Mouse (Mus musculus): ENCODE measurements around the gene Rimbp2. TPM values are rescaled to one million over a fixed set of nuclear protein-coding genes. Genes with fewer than 3 reads are reported as not detected.

Rimbp2 gene
- polyA plus RNA-seq, 1 experiment from 2014 or later = not detected

- no peak for ATAC-seq (replicated peaks; ENCODE audit: low FRiP score, low read depth)
- Histone ChIP-seq H3K4me3 (replicated peaks; ENCODE audit: low read depth, low read length) (no peak overlapping the region), H3K36me3 (ENCODE audit: insufficient read depth, low read length) (no peaks in the 10 kb centered on the region), H3K9me3 (replicated peaks; ENCODE audit: low read length) (no peaks in the 10 kb centered on the region), H3K4me2 (ENCODE audit: low read length) (no peak overlapping the region), H3K9ac (ENCODE audit: low read depth, low read length) (no peak overlapping the region), H3K4me1 (replicated peaks; ENCODE audit: insufficient read depth, low read length) (no peaks in the 10 kb centered on the region), H3K27ac (no peak overlapping the region), H3K27me3 (ENCODE audit: insufficient read depth, low read length) (no peaks in the 10 kb centered on the region)
- 87% methylated on average over 13 of the region's 13 CpGs for WGBS
- TF ChIP-seq CTCF (IDR thresholded peaks at IDR 0.05; ENCODE audit: low read depth) = no peak
- DNase-seq (ENCODE audit: low spot score) = no peak
Observed at GRCm38 (mm10) chr5:128806296-128806998, 146.8 kb downstream of the Rimbp2 start.

DNA sequence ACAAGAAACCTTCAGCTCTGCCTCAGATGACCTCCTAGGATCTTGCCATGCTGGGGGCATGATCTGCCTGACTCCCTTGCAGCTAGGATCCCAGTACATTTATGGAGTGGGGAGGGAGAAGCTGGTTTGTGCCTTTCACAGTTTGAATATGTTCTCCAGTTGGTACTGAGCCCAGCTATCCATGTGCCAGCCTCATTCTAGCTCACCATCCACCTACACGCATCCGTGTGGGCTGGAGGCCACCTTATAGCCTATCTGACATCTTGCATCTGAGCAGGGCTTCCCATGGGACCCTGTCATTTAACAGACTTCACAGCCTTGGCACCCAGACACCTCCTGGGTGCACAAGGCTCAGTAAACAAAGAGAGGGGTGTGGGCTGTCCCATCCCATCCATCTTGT, 148.2 kb downstream of the Rimbp2 start:
- ATAC-seq (replicated peaks; ENCODE audit: low FRiP score, low read depth) (no peak), DNase-seq (ENCODE audit: low spot score) (no peak)
- Histone ChIP-seq H3K27me3 (ENCODE audit: insufficient read depth, low read length) (no peaks in the 10 kb centered on the region), H3K4me1 (replicated peaks; ENCODE audit: insufficient read depth, low read length) (no peaks in the 10 kb centered on the region), H3K36me3 (ENCODE audit: insufficient read depth, low read length) (no peaks in the 10 kb centered on the region), H3K4me2 (ENCODE audit: low read length) (no peak overlapping the region), H3K27ac (no peak overlapping the region), H3K4me3 (replicated peaks; ENCODE audit: low read depth, low read length) (no peak overlapping the region), H3K9me3 (replicated peaks; ENCODE audit: low read length) (no peaks in the 10 kb centered on the region), H3K9ac (ENCODE audit: low read depth, low read length) (no peak overlapping the region)
- 86% methylated on average over 2 of the region's 2 CpGs for WGBS
- no peak for TF ChIP-seq CTCF (IDR thresholded peaks at IDR 0.05; ENCODE audit: low read depth)

- no peaks in the 10 kb centered on the region for H3K9me3 ChIP-seq (replicated peaks; ENCODE audit: low read length)
- no peak overlapping the region for H3K4me2 ChIP-seq (ENCODE audit: low read length)
- no peak overlapping the region for H3K4me3 ChIP-seq (replicated peaks; ENCODE audit: low read depth, low read length)
- no peak for DNase-seq (ENCODE audit: low spot score)
- H3K4me1 ChIP-seq (replicated peaks; ENCODE audit: insufficient read depth, low read length) = no peaks in the 10 kb centered on the region
- TF ChIP-seq CTCF (IDR thresholded peaks at IDR 0.05; ENCODE audit: low read depth) = no peak
- H3K9ac ChIP-seq (ENCODE audit: low read depth, low read length) = no peak overlapping the region
- ATAC-seq (replicated peaks; ENCODE audit: low FRiP score, low read depth) = no peak
- 90% methylated on average over 5 of the region's 5 CpGs for WGBS
- H3K27me3 ChIP-seq (ENCODE audit: insufficient read depth, low read length) = no peaks in the 10 kb centered on the region
- H3K27ac ChIP-seq = no peak overlapping the region
- H3K36me3 ChIP-seq (ENCODE audit: insufficient read depth, low read length) = no peaks in the 10 kb centered on the region
Observed at GRCm38 (mm10) chr5:128800592-128800991, 152.7 kb downstream of the Rimbp2 start.

- no peak for ATAC-seq (replicated peaks; ENCODE audit: low FRiP score, low read depth)
- Histone ChIP-seq H3K9me3 (replicated peaks; ENCODE audit: low read length) (no peaks in the 10 kb centered on the region), H3K4me3 (replicated peaks; ENCODE audit: low read depth, low read length) (no peak overlapping the region), H3K4me1 (replicated peaks; ENCODE audit: insufficient read depth, low read length) (no peaks in the 10 kb centered on the region), H3K4me2 (ENCODE audit: low read length) (no peak overlapping the region), H3K27me3 (ENCODE audit: insufficient read depth, low read length) (no peaks in the 10 kb centered on the region), H3K36me3 (ENCODE audit: insufficient read depth, low read length) (no peaks in the 10 kb centered on the region), H3K27ac (no peak overlapping the region), H3K9ac (ENCODE audit: low read depth, low read length) (no peak overlapping the region)
- 63% methylated on average over 22 of the region's 22 CpGs for WGBS
- DNase-seq (ENCODE audit: low spot score) = peak; percentile 1
- no peak for TF ChIP-seq CTCF (IDR thresholded peaks at IDR 0.05; ENCODE audit: low read depth)
Observed at GRCm38 (mm10) chr5:128781621-128782020, 171.7 kb downstream of the Rimbp2 start.

DNA sequence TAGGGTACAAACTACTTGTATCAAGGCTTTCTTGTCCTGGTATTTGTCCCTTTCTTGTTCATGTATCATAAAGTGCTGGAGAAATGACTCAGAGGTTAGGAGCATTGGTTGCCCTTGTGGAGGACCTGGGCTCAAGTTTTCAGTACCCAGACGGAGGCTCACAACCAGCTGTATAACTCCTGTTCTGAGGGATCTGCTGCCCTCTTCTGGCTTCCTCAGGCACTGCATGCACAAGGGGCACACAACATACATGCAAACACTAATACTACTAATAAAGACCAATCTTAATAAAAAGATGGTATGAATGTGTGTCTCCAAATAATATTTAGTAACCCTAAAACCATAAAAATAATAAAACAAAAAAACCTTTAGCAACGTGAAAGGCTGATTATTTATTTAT, 176.9 kb downstream of the Rimbp2 start:
- no peaks in the 10 kb centered on the region for H3K36me3 ChIP-seq (ENCODE audit: insufficient read depth, low read length)
- ATAC-seq (replicated peaks; ENCODE audit: low FRiP score, low read depth) (no peak), DNase-seq (ENCODE audit: low spot score) (no peak)
- 0 out of 2 replicates have a peak, but pooled peaks have one; percentile 28 for TF ChIP-seq CTCF (IDR thresholded peaks at IDR 0.05; ENCODE audit: low read depth)
- no peak overlapping the region for H3K4me3 ChIP-seq (replicated peaks; ENCODE audit: low read depth, low read length)
- H3K27me3 ChIP-seq (ENCODE audit: insufficient read depth, low read length) = no peaks in the 10 kb centered on the region
- no peaks in the 10 kb centered on the region for H3K9me3 ChIP-seq (replicated peaks; ENCODE audit: low read length)
- H3K4me2 ChIP-seq (ENCODE audit: low read length) = no peak overlapping the region
- no peak overlapping the region for H3K27ac ChIP-seq
- H3K9ac ChIP-seq (ENCODE audit: low read depth, low read length) = no peak overlapping the region
- H3K4me1 ChIP-seq (replicated peaks; ENCODE audit: insufficient read depth, low read length) = no peaks in the 10 kb centered on the region
- 69% methylated on average over 2 of the region's 2 CpGs for WGBS

DNA sequence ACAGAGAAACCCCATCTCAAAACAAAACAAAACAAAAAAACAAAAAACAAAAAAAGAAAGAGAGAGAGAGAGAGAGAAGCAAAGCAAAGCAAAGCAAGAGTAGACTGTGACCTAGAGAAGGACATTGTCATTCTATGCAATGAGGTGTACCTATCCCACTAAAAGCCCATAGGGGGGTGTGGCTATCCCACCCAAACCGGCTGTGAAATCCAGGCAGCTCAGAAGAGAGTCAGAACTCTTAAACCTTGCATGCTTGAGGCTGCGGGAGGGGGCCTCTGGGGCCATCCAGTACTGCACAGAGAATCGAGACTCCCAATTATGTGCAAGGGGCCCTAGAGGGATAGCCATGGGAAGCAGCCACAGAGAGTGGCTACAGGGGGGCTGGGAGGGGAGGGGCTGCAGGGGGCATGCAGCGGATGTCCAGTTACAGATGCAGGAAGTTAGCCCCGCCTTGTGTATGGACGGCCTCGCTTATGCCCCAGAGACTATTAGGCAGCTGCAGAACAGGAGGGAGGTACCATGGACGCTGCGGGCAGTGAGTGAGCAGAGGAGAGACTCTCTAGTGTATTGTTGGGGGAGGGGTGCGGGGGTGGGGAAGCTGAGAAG, 184.2 kb downstream of the Rimbp2 start:
- Histone ChIP-seq H3K9ac (ENCODE audit: low read depth, low read length) (no peak overlapping the region), H3K4me1 (replicated peaks; ENCODE audit: insufficient read depth, low read length) (no peaks in the 10 kb centered on the region), H3K36me3 (ENCODE audit: insufficient read depth, low read length) (no peaks in the 10 kb centered on the region), H3K4me3 (replicated peaks; ENCODE audit: low read depth, low read length) (no peak overlapping the region), H3K4me2 (ENCODE audit: low read length) (peak overlapping the region; percentile 34), H3K27ac (no peak overlapping the region), H3K27me3 (ENCODE audit: insufficient read depth, low read length) (no peaks in the 10 kb centered on the region), H3K9me3 (replicated peaks; ENCODE audit: low read length) (no peaks in the 10 kb centered on the region)
- peak; percentile 44 for DNase-seq (ENCODE audit: low spot score)
- peak; percentile 33 for ATAC-seq (replicated peaks; ENCODE audit: low FRiP score, low read depth)
- TF ChIP-seq CTCF (IDR thresholded peaks at IDR 0.05; ENCODE audit: low read depth) = no peak
- 6% methylated on average over 10 of the region's 10 CpGs for WGBS

Measured in kidney, postnatal 0 days (tissue).